Mouse (Mus musculus) macrophage (primary cell): ENCODE measurements around the gene Zbtb21. TPM values are rescaled to one million over a fixed set of nuclear protein-coding genes. Genes with fewer than 3 reads are reported as not detected.

Experiments used
- H3K27ac ChIP-seq: fragments of 350-480 bp; formaldehyde crosslinking; 2 replicates; pipeline ENCODE4 v1.9.0; 2021
- H3K36me3 ChIP-seq: fragments of 350-480 bp; formaldehyde crosslinking; 2 replicates; pipeline ENCODE4 v1.9.0; 2021; ENCODE audit errors: inconsistent target
- H3K4me3 ChIP-seq: fragments of 350-480 bp; formaldehyde crosslinking; 2 replicates; pipeline ENCODE4 v1.9.0; 2021; ENCODE audit errors: inconsistent target
- H3K79me2 ChIP-seq: fragments of 350-480 bp; formaldehyde crosslinking; 2 replicates; pipeline ENCODE4 v1.9.0; 2021; ENCODE audit errors: inconsistent target
- WGBS: methylation state at CpG from one replicate; pipeline ENCODE4 v1.1.7; 2026; ENCODE audit warnings: inconsistent platforms; ENCODE audit not compliant: missing documents; 5-methylcytosine and 5-hydroxymethylcytosine counted together
- polyA plus RNA-seq: library from polyadenylated mRNA; stranded (reverse); fragments of 250-400 nt; gene quantifications from 3 replicates; pipeline ENCODE4 v1.2.4, GENCODE M21; 2018; ENCODE audit warnings: inconsistent platforms

The Zbtb21 gene
- polyA plus RNA-seq, 1 experiment from 2014 or later, result 27.0 TPM

DNA sequence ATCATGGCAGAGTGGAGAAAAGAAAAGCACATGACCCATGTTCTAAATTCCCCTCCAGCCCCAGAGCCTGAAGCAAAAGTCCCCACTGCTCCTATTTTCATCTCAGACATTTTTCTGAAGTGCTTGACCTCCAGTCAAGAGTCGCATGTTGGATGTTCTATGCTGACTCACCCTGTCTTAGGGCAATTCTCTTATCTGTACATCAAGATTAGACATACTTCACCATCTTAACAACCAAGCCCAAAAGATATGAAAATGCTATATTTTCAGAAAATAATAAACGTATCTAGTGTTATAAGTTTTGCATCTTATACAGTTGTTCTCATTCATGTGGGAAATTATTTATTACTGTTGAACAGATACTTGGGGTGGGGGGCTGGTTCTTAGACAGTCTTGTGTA is 36.7 kb downstream of the Zbtb21 start:
- WGBS, result 87% methylated on average over 2 of the region's 2 CpGs
- no peak overlapping the region for H3K27ac ChIP-seq
- H3K79me2 ChIP-seq, result no peaks in the 10 kb centered on the region
- H3K36me3 ChIP-seq, result no peaks in the 10 kb centered on the region
- H3K4me3 ChIP-seq, result no peak overlapping the region

DNA sequence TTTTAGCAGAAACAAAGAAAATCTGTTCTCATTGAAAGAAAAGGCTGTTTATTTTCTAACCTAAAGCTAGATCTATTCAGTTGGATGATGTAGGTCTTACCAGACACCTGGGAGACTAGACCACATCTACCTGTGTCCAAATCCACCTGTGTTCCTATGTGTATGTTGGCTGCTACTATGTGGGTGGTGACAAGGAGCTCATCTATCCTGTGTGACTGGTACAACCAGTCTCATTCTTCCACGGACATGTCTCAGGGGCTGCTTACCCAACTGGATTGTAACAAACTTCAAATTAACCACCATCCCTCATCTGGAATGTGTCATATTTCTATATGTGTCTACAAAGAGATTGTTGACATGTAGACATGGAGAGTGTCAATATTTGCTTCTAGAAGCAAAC is 38.7 kb downstream of the Zbtb21 start:
- 100% methylated on average over 1 of the region's 1 CpGs for WGBS
- Histone ChIP-seq H3K27ac (no peak overlapping the region), H3K4me3 (no peak overlapping the region), H3K79me2 (no peaks in the 10 kb centered on the region), H3K36me3 (no peaks in the 10 kb centered on the region)

DNA sequence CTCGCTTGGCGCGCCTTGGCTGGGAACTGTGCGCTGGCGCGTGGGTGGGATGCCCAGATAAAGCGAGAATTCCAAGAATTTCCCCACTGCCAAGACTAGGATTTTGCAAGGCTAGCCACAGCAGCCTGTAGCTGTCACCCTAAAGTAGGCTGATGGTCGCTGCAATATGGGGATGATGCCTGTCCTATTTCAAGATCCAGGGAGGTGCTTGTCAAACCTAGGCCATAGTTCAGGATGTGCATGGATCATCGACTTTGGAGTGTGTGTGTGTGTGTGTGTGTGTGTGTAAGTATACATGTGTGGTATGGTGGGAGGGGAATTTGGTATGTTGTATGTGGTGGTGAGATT is 39.7 kb downstream of the Zbtb21 start:
- H3K36me3 ChIP-seq, result no peaks in the 10 kb centered on the region
- H3K4me3 ChIP-seq, result peak overlapping the region; percentile 20
- H3K79me2 ChIP-seq, result no peaks in the 10 kb centered on the region
- 0% methylated on average over 9 of the region's 9 CpGs for WGBS
- H3K27ac ChIP-seq, result no peak overlapping the region

DNA sequence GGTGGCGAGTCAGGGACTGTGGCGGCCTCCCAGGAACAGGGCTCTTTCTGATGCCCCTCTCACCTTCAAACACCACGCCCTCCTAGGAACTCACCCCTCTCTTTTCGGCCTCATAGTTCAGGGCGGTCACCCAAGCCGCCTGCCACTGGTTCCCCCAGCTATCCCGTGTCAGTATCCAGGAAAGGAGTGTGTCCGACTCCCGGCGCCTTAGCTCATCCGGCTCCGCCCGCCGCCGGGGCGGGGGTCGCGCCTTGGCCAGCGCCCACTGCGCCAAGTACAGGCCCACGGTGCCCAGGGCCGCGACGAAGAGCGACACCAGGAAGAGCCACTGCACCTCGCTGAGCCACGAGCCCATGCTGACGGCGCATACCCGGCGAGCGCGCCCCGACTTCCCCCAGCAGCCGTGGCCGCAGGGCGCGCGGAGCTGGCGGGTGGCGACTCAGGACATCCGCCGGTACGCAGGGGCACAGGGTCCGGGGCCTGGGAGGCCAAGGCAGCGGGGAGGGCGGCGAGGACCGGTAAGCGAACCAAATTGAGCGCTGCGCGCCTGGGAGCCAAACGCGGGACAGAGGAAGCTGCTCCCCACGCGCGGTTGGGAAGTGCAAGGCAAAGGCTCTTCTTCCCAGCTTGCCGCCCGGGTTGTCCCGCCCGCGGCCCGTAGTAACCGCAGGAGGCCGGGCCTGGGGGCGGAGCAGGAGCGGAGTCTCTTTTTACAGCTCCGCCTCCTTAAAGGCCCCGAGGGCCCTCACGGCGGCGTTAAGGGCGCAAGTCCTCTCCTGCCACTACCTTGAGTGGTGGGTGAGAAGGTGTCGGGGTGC is 40.3 kb downstream of the Zbtb21 start:
- no peaks in the 10 kb centered on the region for H3K79me2 ChIP-seq
- no peaks in the 10 kb centered on the region for H3K36me3 ChIP-seq
- no peak overlapping the region for H3K27ac ChIP-seq
- H3K4me3 ChIP-seq, result peak overlapping the region; percentile 55
- WGBS, result under 1% methylated on average over 75 of the region's 75 CpGs

DNA sequence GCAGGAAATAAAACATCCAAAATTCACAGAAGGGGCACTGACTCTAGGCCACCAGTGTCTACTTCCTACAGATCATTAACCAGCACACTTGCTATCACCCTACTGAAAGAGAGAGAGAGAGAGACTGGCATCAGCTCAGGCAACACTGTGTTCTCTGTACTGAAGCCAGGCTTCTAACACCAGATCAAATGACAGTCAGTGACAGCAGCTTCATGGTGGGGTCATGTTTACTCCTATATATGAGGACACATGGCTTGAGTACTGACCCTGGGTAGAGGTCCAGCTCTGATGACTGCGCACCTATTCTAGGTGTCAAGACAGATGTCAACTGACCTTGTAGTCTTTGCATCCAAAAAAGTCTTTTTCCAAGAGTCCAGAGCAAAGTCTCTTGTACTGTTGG is 41.8 kb downstream of the Zbtb21 start:
- Histone ChIP-seq H3K27ac (no peak overlapping the region), H3K79me2 (no peaks in the 10 kb centered on the region), H3K36me3 (no peaks in the 10 kb centered on the region), H3K4me3 (no peak overlapping the region)
- 100% methylated on average over 1 of the region's 1 CpGs for WGBS

DNA sequence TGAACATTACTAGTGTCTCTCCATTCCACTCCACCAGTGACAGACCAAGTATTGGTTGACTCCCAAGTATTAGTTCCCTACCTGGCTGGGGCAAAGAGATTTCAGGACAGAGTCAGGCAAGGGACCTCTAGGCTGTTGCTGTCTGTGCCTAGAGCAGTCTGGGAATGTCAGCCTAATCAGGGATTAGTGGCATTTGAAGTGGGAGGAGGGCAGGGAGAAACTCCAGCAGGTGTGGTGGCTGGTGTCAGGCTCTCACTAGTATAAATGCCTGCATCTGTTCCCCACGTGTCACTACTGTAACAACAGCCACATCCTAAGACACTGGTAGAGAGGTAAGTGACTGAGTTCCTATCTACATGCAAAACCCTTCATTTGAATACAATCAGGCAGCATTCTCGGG is 42.6 kb downstream of the Zbtb21 start:
- H3K36me3 ChIP-seq, result no peaks in the 10 kb centered on the region
- WGBS, result 94% methylated on average over 2 of the region's 2 CpGs
- H3K4me3 ChIP-seq, result no peak overlapping the region
- no peak overlapping the region for H3K27ac ChIP-seq
- H3K79me2 ChIP-seq, result no peaks in the 10 kb centered on the region

DNA sequence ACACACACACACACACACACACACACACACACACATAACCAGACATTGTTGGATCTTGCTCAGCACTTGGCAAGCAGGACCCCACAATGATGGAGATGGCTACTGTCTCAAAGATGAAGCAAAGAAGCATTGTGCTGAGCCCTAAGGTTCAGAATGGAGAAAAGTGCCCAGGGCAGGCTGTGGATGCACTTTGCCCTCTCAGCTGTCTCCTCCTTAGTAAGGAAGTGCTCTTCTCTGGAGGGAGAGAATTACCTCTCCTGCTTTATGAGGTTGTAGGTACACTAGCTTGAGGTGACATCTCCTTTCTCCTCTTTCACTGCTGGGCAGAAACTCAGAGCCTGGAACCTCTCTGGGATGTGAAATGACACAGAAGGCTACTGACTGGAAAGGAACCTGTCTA is 49.5 kb downstream of the Zbtb21 start:
- Histone ChIP-seq H3K79me2 (no peaks in the 10 kb centered on the region), H3K4me3 (no peak overlapping the region), H3K27ac (no peak overlapping the region), H3K36me3 (no peaks in the 10 kb centered on the region)

DNA sequence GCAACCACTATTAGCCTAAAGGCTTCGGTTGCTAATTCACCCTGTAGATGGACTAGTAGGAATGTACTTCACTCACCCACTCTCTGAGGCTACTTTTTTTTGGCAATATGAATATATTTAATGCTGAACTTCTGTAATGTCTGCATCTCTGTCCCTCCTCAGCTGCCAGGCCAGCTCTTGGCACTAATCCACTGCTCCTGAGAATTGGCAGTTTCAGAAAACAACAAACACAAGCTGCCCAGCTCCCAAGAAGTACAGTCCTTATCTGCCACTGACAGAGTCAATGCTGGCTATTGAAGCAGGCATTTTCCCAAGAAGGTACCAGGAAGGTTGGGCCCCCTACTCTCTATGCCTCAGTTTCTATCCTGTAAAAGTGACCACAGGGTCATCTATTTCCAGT is 53.1 kb downstream of the Zbtb21 start:
- 93% methylated on average over 1 of the region's 1 CpGs for WGBS
- Histone ChIP-seq H3K36me3 (no peaks in the 10 kb centered on the region), H3K4me3 (no peak overlapping the region), H3K79me2 (no peaks in the 10 kb centered on the region), H3K27ac (no peak overlapping the region)

DNA sequence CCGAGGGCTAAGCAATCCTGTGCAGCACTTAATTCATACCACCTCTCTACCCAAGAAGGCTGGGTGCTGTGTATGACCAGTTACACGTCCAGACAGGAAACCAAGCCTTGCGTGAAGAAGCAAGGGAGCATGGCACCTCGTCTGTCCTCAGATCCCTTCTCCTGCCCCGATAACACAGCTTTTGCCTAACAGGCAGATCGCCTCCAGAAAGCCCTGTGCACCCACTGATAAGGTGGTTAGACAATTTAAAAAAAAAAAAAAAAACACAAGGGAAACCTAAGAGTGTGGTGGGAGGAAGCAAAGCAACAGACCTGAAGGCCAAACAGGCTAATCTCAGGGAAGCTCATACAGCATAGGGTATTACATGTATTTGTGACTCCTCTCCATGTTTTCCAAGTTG is 54.9 kb downstream of the Zbtb21 start:
- Histone ChIP-seq H3K36me3 (no peaks in the 10 kb centered on the region), H3K27ac (no peak overlapping the region), H3K79me2 (no peaks in the 10 kb centered on the region), H3K4me3 (no peak overlapping the region)
- WGBS, result 93% methylated on average over 6 of the region's 6 CpGs

DNA sequence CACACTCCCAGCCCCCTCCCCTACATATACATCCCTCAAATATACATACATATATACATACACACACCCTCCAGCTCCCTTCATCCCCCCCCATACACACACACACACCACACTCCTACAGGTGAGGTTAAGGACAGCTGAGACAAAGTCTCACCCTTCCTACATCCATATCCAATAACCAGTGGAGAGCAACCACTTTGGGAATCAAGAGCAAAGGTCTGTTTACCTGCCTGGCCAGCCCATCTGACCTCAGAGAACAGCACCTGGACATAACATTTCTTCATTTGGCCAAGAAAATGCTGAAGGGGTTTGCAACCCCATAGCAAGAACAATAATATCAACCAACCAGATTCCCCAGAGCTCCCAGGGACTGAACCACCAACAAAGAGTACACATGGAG is 56.1 kb downstream of the Zbtb21 start:
- Histone ChIP-seq H3K79me2 (no peaks in the 10 kb centered on the region), H3K4me3 (no peak overlapping the region), H3K27ac (no peak overlapping the region), H3K36me3 (no peaks in the 10 kb centered on the region)

DNA sequence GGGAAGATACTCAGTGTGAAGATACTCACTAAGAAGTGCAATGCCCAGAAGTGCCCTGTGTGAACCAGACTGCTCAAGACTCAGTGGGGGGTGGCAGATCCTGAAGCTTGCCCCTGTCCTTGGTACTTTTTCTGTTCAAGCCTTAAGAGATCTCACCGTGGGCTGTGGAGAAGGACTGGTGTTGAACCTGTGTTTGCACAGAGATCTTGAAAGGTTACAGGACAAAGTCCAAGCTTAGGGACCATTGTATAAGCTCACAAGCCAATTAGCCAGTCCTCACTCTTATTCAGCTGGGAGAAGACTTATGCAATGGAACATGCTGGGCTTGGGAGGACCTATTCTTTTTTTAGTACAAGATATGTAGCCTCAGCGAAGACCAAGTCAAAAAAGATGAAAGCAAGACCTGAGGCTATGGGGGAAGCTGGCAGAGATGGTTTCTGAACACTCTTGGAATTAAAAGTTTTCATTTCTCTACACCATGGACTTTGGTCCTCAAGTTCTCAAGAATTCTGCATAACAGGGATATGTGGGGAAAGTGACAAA is 56.9 kb downstream of the Zbtb21 start:
- WGBS, result 91% methylated on average over 2 of the region's 2 CpGs
- no peak overlapping the region for H3K27ac ChIP-seq
- H3K79me2 ChIP-seq, result no peaks in the 10 kb centered on the region
- H3K36me3 ChIP-seq, result no peaks in the 10 kb centered on the region
- no peak overlapping the region for H3K4me3 ChIP-seq

DNA sequence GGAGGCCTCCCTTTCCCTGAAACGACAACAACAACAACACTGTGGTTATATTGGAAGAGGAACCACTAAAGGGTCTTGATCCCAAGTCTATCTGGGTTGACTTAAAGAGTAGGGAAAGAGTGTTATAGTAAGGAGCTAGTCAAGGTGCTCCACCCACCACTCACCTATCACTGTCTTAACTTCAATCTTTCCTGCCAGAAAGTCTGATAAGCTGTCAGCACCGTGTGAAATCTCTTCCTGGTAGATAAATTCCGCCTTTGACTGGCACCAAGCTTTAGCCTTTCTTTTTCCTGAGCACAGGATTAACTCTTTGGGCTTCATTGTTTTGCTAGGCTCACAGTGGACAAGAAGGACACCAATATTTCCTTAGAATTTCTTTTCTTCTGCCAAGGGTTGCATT is 58.4 kb downstream of the Zbtb21 start:
- WGBS, result 90% methylated on average over 3 of the region's 3 CpGs
- Histone ChIP-seq H3K36me3 (no peaks in the 10 kb centered on the region), H3K27ac (no peak overlapping the region)

DNA sequence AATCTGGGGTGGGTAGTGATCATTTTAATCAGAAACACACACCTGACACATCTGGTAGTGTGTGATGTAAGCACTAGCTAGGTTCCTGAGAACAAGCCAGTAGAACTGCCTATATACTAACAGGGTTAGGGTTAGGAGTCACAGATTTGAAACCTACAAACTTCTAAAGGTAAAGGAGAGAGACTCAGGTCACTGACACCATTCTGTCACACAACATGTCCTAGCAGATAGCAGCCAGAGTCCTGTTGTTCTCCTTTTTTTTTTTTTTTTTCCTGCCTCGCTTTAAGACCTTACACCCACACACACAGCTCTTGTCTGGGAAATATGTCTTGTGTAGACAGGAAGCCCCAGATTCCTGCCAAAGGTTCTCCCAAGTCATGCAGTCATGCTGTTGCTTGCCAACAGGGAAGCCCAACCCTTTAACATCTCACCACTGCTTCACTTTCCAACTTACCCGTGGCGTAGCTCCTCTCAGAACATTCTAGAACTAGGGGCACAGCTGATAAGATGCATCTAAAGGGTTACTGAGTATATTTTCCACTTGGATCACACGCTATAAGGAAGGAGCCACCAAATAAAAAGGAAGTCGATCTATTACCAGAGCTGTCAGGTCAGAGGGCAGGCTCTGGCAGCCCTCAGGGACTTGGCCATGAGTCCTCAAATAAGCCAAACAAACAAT is 64.9 kb downstream of the Zbtb21 start:
- no peaks in the 10 kb centered on the region for H3K36me3 ChIP-seq
- H3K79me2 ChIP-seq, result no peaks in the 10 kb centered on the region
- 60% methylated on average over 5 of the region's 5 CpGs for WGBS
- H3K27ac ChIP-seq, result no peak overlapping the region
- H3K4me3 ChIP-seq, result no peak overlapping the region

More for the DNA sequence above, 58.4 kb downstream of the Zbtb21 start:
- Histone ChIP-seq H3K4me3 (no peak overlapping the region), H3K79me2 (no peaks in the 10 kb centered on the region)
